Mouse (Mus musculus) kidney, postnatal 0 days (tissue): ENCODE measurements around the gene Creb5. TPM values are rescaled to one million over a fixed set of nuclear protein-coding genes. Genes with fewer than 3 reads are reported as not detected.

Source experiments
- ATAC-seq: fragments of 200-750 bp; cut with Nextera tagmentation; replicated peaks from 2 replicates; pipeline ENCODE4 v1.8.0; 2017; ENCODE audit warnings: low read depth, moderate number of reproducible peaks, moderate TSS enrichment, moderate library complexity; ENCODE audit not compliant: low FRiP score
- DNase-seq: peaks from one replicate; pipeline ENCODE4 v3.0.0-alpha.2; 2016; ENCODE audit warnings: low spot score
- H3K27ac ChIP-seq: fragments of 300-500 bp; sonication (generic); 2 replicates; pipeline ENCODE4 v1.5.1; 2014; ENCODE audit warnings: mild to moderate bottlenecking
- H3K27me3 ChIP-seq: fragments of 300-500 bp; sonication (generic); 2 replicates; pipeline ENCODE4 v1.6.1; 2014; ENCODE audit warnings: low read length, mixed read lengths; ENCODE audit not compliant: insufficient read depth
- H3K36me3 ChIP-seq: fragments of 300-500 bp; sonication (generic); 2 replicates; pipeline ENCODE4 v1.6.1; 2014; ENCODE audit warnings: low read length, mixed read lengths; ENCODE audit not compliant: insufficient read depth
- H3K4me1 ChIP-seq: fragments of 300-500 bp; sonication (generic); replicated peaks from 2 replicates; pipeline ENCODE4 v1.6.1; 2014; ENCODE audit warnings: antibody characterized with exemption, low read length, mixed read lengths; ENCODE audit not compliant: insufficient read depth
- H3K4me2 ChIP-seq: fragments of 300-500 bp; sonication (generic); 2 replicates; pipeline ENCODE4 v1.6.1; 2014; ENCODE audit warnings: mild to moderate bottlenecking, low read length, moderate library complexity, mixed read lengths
- H3K4me3 ChIP-seq: fragments of 300-500 bp; sonication (generic); replicated peaks from 2 replicates; pipeline ENCODE4 v1.5.1; 2014; ENCODE audit warnings: low read depth, low read length
- H3K9ac ChIP-seq: fragments of 300-500 bp; sonication (generic); 2 replicates; pipeline ENCODE4 v1.6.1; 2014; ENCODE audit warnings: low read depth, low read length
- H3K9me3 ChIP-seq: fragments of 300-500 bp; sonication (generic); replicated peaks from 2 replicates; pipeline ENCODE4 v1.6.1; 2016; ENCODE audit warnings: low read length, inconsistent platforms, mixed read lengths
- CTCF ChIP-seq: IDR thresholded peaks from 2 replicates; pipeline ENCODE4 v1.5.1; 2016; ENCODE audit warnings: antibody characterized with exemption, low read depth, mild to moderate bottlenecking, moderate library complexity
- WGBS: fragments of 180-500 bp; shearing (Covaris S2); extraction: QIAGEN DNeasy Blood & Tissue Kit; methylation state at CpG from one replicate; pipeline ENCODE4 v1.1.7; 2014; 5-methylcytosine and 5-hydroxymethylcytosine counted together
- polyA plus RNA-seq: library from polyadenylated mRNA; unstranded; fragments of >200 nt; fragmentation: Nextera tagmentation; extraction: Ambion mirVana; gene quantifications from 2 replicates; pipeline ENCODE4 v1.2.1, GENCODE M21; 2015

Creb5 gene
- polyA plus RNA-seq, 1 experiment from 2014 or later: 1.6 TPM

DNA sequence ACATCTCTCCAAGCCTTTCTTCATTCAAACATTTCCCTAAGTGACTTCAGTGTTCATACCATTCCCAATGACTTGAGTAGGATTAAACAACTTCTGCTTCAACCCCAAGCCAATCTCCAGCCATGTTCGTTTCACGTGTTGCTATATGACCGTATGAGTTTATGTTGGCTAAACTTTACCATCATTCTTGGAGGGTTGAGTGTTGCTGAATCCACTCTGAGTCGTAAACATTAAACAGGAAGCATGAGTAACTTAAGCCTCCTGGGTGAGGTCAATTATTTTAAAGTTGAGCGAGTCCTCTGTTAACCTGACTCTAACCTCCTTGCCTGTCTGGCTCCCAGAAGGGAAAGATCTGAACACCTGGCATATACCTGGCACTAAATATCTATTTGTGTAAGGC, 334.2 kb downstream of the Creb5 start:
- no peak overlapping the region for H3K4me3 ChIP-seq
- WGBS: 42% methylated on average over 5 of the region's 5 CpGs
- DNase-seq (no peak), ATAC-seq (no peak)
- no peak overlapping the region for H3K27ac ChIP-seq
- no peaks in the 10 kb centered on the region for H3K9me3 ChIP-seq
- no peak overlapping the region for H3K4me2 ChIP-seq
- no peaks in the 10 kb centered on the region for H3K4me1 ChIP-seq
- no peak for TF ChIP-seq CTCF
- H3K36me3 ChIP-seq: no peaks in the 10 kb centered on the region
- no peak overlapping the region for H3K9ac ChIP-seq
- no peaks in the 10 kb centered on the region for H3K27me3 ChIP-seq

DNA sequence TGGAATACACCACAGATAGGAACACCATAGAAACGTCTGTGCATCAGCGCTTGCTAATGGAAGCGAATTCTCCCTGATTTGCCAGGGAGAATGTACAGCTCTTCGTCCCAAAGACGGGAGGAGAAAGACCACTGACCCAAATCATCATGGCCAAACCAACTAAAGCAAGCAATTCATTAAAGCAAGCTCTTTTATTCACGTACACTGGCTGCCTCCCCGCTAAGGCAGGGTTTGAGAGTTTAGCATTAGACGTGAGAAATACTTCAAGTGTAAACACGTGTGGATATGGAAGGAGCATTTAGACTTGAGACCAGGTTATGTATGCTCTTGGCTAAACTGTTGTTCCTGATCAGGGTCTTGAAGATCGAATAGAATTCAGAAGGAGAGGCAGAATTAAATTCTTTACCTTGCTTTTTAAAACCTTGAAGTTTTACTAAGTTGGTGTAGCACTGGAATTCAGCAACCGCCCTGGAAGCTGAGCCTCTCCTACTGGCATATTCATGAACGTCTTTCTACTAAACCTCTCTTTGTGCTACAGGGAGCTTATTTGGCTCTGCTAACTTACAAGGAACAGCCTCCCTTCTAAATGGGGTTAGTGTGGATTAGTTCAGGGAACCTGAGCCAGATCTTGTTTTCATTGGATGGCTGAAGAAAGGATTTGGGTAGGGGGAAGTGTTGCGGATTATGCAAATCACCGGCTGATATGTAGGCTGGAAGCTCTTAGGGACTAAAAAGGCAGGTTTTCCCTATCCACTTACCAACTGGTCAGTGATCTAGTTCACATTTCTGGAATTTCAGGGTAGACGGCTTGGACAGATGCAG, 337.6 kb downstream of the Creb5 start:
- H3K9ac ChIP-seq: no peak overlapping the region
- no peak for TF ChIP-seq CTCF
- no peak for DNase-seq
- no peaks in the 10 kb centered on the region for H3K9me3 ChIP-seq
- no peak for ATAC-seq
- no peak overlapping the region for H3K27ac ChIP-seq
- H3K4me1 ChIP-seq: no peaks in the 10 kb centered on the region
- H3K4me3 ChIP-seq: no peak overlapping the region
- H3K27me3 ChIP-seq: no peaks in the 10 kb centered on the region
- H3K4me2 ChIP-seq: no peak overlapping the region
- H3K36me3 ChIP-seq: no peaks in the 10 kb centered on the region
- WGBS: 68% methylated on average over 15 of the region's 15 CpGs

DNA sequence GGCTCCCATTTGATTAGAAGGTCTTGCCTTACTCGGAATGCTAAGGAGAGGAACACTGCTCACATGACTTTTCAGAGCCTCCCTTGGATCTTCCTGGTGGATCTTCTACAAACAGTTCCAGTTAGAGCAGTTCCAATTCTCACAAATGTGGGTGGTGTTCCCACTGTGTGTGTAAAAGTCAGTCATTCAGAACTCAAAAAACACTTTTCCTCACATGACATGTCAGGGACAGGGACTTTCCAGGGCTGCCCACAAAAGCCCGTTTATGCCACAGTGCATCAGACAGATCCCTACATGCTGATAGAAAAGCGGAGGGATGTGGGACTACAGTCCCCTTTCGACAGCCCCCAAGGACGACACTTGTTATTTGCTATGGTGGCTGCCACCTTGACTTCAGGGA, 339.0 kb downstream of the Creb5 start:
- no peaks in the 10 kb centered on the region for H3K27me3 ChIP-seq
- WGBS: 88% methylated on average over 5 of the region's 5 CpGs
- TF ChIP-seq CTCF: no peak

DNA sequence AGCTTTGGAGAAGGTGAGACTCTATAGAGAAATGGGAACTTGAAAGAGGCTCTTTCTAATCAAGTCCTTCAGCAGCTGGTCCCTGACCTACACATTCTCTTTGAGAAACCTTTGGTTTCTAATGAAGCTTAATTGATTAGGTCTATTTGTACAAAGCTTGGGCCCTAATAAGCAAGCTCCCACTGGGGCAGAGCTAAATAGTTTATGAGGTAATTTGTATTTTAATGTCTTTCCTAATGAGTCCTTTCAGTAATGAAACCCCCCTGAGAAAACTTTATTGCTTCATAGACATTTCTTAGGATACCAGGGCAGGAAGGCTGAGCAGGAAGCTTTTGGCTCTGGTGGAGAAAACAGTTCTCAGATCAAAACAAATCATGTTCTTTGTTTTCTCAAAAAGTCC, 341.6 kb downstream of the Creb5 start:
- TF ChIP-seq CTCF: no peak
- Histone ChIP-seq H3K27ac (no peak overlapping the region), H3K27me3 (no peaks in the 10 kb centered on the region), H3K4me2 (no peak overlapping the region), H3K4me3 (no peak overlapping the region), H3K9ac (no peak overlapping the region), H3K36me3 (no peaks in the 10 kb centered on the region), H3K4me1 (no peaks in the 10 kb centered on the region), H3K9me3 (no peaks in the 10 kb centered on the region)
- DNase-seq (peak; percentile 58), ATAC-seq (no peak)

More for the DNA sequence above, 339.0 kb downstream of the Creb5 start:
- H3K9me3 ChIP-seq: no peaks in the 10 kb centered on the region
- no peak for ATAC-seq
- H3K36me3 ChIP-seq: no peaks in the 10 kb centered on the region
- no peak overlapping the region for H3K27ac ChIP-seq
- DNase-seq: no peak
- no peak overlapping the region for H3K4me2 ChIP-seq
- no peaks in the 10 kb centered on the region for H3K4me1 ChIP-seq
- H3K9ac ChIP-seq: no peak overlapping the region
- H3K4me3 ChIP-seq: no peak overlapping the region

DNA sequence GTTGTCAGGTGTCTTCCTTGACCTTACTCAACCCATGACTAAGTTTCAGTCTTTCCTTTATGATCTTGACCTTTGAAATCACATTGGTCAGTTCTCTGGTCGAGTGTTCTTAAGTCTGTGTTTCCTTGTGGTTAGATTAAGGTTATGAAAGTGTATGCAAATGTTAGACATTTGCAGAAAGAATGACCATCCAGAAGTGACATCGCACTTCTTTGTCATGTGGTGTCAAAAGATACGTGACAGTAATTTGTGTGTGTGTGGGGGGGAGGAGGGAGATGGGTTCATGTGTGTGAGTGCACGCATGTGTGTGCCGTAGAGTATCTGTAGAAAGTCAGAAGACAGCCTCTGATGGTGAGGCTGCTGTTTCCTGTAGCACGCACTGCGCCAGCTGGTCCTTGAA, 348.4 kb downstream of the Creb5 start:
- no peak for TF ChIP-seq CTCF
- 89% methylated on average over 7 of the region's 7 CpGs for WGBS
- no peak overlapping the region for H3K4me2 ChIP-seq

DNA sequence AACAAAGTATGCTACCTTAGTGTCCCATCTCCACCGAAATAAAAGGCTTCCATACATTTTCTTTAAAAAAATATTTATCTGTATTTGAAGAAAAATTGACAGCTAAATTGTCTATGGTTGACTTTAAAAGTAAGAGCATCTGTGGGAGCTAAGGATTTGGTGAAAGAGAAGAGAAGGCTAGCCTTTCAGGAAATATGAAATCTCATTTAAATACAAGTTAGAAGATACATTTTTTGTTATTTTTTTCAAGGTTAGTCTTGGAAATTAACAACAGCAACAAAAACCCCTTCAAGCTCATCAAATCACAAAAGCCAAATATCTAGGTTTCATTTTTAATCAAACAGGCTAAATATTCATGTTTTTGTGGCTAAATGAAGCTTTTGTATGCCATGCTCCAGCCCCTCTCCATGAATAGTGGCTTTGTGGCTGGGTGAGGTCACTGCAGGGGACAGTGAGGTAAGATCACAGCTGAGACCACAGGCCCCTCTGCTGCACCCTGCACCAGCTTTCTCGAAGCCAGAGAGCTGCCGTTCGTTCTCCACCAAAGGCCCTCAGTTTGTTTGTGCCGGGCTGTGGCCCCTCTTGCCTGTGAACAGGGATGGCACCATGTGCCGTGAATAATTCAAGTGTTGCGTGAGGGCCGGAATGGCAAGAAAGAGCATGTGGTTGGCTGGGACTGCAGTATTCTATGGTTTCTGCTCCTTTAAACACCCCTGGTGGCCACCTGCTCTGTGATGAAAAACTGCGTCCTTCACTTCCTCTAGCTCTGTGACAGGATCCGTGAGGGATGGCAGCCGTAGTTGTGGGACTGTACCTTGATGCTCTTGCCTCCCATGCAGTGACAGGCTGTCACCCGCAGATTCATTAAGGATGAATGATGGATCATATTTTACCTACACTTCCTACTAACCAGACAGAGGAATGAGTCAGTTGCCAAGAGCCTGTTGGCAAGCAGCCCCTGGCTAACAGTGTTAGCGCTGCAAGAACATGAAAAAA, 350.6 kb downstream of the Creb5 start:
- no peaks in the 10 kb centered on the region for H3K36me3 ChIP-seq
- no peak for ATAC-seq
- no peaks in the 10 kb centered on the region for H3K9me3 ChIP-seq
- H3K4me3 ChIP-seq: no peak overlapping the region
- H3K27ac ChIP-seq: no peak overlapping the region
- no peak for DNase-seq
- no peak overlapping the region for H3K9ac ChIP-seq
- H3K27me3 ChIP-seq: no peaks in the 10 kb centered on the region
- no peak overlapping the region for H3K4me2 ChIP-seq
- H3K4me1 ChIP-seq: no peaks in the 10 kb centered on the region
- no peak for TF ChIP-seq CTCF
- 70% methylated on average over 13 of the region's 13 CpGs for WGBS

More for the DNA sequence above, 348.4 kb downstream of the Creb5 start:
- no peak for ATAC-seq
- Histone ChIP-seq H3K27me3 (no peaks in the 10 kb centered on the region), H3K4me1 (no peaks in the 10 kb centered on the region), H3K27ac (no peak overlapping the region), H3K9me3 (no peaks in the 10 kb centered on the region), H3K4me3 (no peak overlapping the region), H3K9ac (no peak overlapping the region), H3K36me3 (no peaks in the 10 kb centered on the region)
- no peak for DNase-seq
